Mouse (Mus musculus): ENCODE data around the gene Tcp10a. TPM values are rescaled to one million over a fixed set of nuclear protein-coding genes. Genes with fewer than 3 reads are reported as not detected.
"Not testable (repeated sequence)": the region's sequence is repeated elsewhere in the genome, so short reads cannot be mapped to it uniquely, and the experiment has no call there.

The Tcp10a gene
- polyA plus RNA-seq, 1 experiment = not detected

DNA sequence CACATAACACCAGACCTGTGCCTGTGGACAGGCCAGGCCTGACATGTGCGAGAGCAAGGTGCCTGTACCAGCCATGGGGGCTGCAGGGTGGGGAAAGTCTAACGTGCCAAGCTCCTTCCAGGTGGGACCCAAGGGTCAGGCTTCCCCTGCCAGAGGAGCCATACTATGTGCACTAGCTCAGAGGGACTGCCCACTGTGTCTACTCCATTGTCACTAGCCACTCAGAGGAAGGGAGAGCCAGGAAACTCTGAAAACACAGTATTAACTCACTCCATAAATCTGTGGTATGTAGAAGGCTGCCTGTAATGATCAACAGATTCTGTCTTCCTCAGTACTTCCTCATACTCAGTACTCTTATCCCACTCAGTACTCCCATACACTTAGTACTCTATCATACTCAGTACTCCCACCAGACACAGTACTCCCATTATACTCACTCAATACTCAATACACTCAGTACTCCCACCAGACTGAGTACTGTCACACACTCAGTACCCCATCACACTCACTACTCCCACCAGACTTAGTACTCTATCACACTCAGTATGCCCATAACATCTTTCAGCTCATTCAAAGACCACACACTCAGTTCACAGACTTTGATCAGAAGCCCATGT, 64.0 kb downstream of the Tcp10a start:
- H3K9me3 ChIP-seq; H3K36me3 ChIP-seq (replicated peaks; ENCODE audit: low read length); H3K4me3 ChIP-seq (replicated peaks); H3K4me1 ChIP-seq; H3K27me3 ChIP-seq (replicated peaks): not testable (repeated sequence)

DNA sequence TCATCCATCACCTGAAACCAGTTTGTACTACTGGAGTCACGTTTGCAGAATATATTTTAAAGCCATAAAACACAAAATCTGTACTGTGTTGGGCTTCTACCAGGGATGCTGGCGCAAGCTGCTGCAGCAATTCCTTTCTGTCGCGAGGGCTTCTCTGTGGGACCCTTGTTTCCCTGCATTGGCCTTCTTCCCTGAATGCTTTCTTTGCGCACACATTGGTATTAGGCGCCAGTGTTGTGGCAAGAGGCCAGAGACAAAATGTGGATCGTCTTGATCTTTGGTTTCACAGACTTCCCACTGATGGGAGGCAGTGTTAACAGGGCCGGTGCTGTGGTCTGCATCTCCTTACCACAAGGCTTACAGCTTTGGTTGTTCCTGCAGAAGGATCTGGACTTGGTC, 64.5 kb downstream of the Tcp10a start:
- H3K36me3 ChIP-seq (replicated peaks; ENCODE audit: low read length); H3K4me1 ChIP-seq; H3K4me3 ChIP-seq (replicated peaks); H3K27me3 ChIP-seq (replicated peaks); H3K9me3 ChIP-seq: not testable (repeated sequence)

DNA sequence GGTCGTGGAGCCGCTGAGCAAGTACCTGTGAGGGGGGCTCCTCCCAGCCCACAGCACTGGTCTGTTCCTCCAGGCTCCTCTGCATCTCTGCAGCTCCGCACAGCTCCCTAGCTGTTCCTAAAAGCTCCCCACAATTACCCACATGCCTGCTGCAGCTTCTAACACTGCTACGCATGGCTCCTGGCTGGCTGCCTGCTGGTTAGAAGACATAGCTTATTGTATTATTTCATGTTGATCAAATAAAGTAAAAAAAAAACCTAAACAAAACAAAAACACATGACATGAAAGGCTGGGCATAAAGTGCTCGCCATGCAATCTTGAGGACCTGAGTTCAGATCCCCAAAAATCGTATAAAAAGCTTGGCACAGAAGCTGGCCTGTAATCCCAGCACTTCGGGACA, 65.5 kb downstream of the Tcp10a start:
- H3K27me3 ChIP-seq (replicated peaks); H3K4me3 ChIP-seq (replicated peaks); H3K9me3 ChIP-seq; H3K4me1 ChIP-seq; H3K36me3 ChIP-seq (replicated peaks; ENCODE audit: low read length): not testable (repeated sequence)

DNA sequence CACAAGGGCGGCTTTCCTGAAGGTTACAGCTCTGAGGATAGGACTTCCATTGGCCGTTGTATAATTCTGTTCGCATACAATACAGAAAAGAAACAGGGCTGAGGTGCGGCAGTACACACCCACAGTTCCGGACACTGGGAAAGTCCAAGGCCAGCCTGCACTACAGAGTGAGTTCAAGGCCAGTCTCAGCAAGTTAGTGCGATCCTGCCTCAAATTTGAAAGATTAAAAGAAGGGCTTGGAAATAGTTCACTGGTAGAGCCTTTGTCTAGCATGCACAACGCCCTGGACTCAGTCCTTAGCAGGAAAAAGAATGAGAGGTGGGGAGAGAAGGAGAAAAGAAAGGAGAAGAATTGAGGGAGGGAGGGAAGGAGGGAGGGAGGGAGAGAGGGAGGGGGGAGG, 70.7 kb downstream of the Tcp10a start:
- not testable (repeated sequence) for H3K27me3 ChIP-seq (replicated peaks); H3K4me1 ChIP-seq; H3K36me3 ChIP-seq (replicated peaks; ENCODE audit: low read length); H3K4me3 ChIP-seq (replicated peaks); H3K9me3 ChIP-seq

Other genes starting within 250 kb of the Tcp10a start
- 0.09 TPM in 1 of 2 replicates, not detected in the other for gene Rps6ka2, start 154.5 kb upstream of the Tcp10a start, polyA plus RNA-seq (2012; ENCODE audit: insufficient read depth, low replicate concordance)
- 0.66 TPM in 1 of 2 replicates, not detected in the other for gene Ttll2, start 28.1 kb downstream of the Tcp10a start, polyA plus RNA-seq (2012; ENCODE audit: insufficient read depth, low replicate concordance)
- not detected in 2 replicates for gene Gm49630, start 47.3 kb downstream of the Tcp10a start, polyA plus RNA-seq (2012; ENCODE audit: insufficient read depth, low replicate concordance)
- gene Unc93a2, start 60.8 kb downstream of the Tcp10a start, polyA plus RNA-seq (2012; ENCODE audit: insufficient read depth, low replicate concordance) = not detected in 2 replicates

Measured in megakaryocyte, embryonic 14.5 days (primary cell).